Mouse (Mus musculus): Measurements from ENCODE around the gene Egfl7. TPM values are rescaled to one million over a fixed set of nuclear protein-coding genes. Genes with fewer than 3 reads are reported as not detected.

Egfl7 gene
- total RNA-seq, 1 experiment: 104 TPM

DNA sequence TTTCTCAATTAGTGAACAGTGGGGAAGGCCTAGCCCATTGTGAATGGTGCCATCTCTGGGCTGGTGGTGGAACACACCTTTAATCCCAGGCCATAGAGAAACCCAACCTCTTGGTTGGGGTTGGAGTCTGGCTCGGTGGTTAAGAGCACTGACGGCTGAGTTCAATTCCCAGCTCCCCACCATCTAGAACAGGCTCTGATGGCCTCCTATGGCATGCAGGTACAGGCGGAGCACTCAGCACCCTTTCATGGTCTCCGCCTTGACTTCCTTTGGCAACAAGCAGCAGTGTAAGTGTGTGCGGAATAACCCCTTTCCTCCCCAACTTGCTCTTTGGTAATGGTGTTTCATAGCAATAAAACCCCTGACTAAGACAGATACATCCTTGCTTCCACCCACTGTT is 58.8 kb downstream of the Egfl7 start:
- no peaks in the 10 kb centered on the region for H3K9me3 ChIP-seq (ENCODE audit: control insufficient read depth, insufficient read depth, low read depth, low read length)
- H3K9ac ChIP-seq (ENCODE audit: insufficient read depth, low read depth, low read length, poor library complexity, severe bottlenecking): peak overlapping the region; percentile 99
- no peak for TF ChIP-seq MAFK (IDR thresholded peaks at IDR 0.05; ENCODE audit: insufficient read depth, low read depth, low read length)
- TF ChIP-seq CHD2 (IDR thresholded peaks at IDR 0.05; ENCODE audit: low read depth, low read length): no peak
- no peak for TF ChIP-seq ZC3H11A (IDR thresholded peaks at IDR 0.05; ENCODE audit: borderline replicate concordance, low read depth, low read length)
- TF ChIP-seq ZNF384 (IDR thresholded peaks at IDR 0.05; ENCODE audit: low read depth, low read length): no peak
- no peak for TF ChIP-seq HCFC1 (IDR thresholded peaks at IDR 0.05; ENCODE audit: borderline replicate concordance, insufficient read depth, low read length)
- in situ Hi-C loops (cut with MboI; ENCODE audit: low sequenced_read_pairs in 2 of 2, unreplicated experiment in 2 of 2): no loop called here
- peaks cover 0 to 15% of the 10 kb centered on the region in 2 experiments; a peak in 1 of 4 replicates for H3K4me1 ChIP-seq (ENCODE audit: control insufficient read depth in 2 of 2, insufficient read depth in 2 of 2, low read length in 2 of 2, poor library complexity in 1 of 2)
- peak overlapping the region; percentile 73; the same call in 1 of the 2 replicates for H3K27ac ChIP-seq (ENCODE audit: insufficient read depth, low read depth, low read length, poor library complexity, severe bottlenecking)
- H3K4me3 ChIP-seq (ENCODE audit: insufficient read depth in 1 of 2, low read depth in 1 of 2, low read length in 2 of 2, poor library complexity in 1 of 2, severe bottlenecking in 1 of 2): peak overlapping the region; percentile 86 to 89
- DNase-seq (ENCODE audit: low read depth, low spot score): no peak
- H3K36me3 ChIP-seq (ENCODE audit: control insufficient read depth, insufficient read depth, low read length, poor library complexity, severe bottlenecking): peaks cover 49% of the 10 kb centered on the region

DNA sequence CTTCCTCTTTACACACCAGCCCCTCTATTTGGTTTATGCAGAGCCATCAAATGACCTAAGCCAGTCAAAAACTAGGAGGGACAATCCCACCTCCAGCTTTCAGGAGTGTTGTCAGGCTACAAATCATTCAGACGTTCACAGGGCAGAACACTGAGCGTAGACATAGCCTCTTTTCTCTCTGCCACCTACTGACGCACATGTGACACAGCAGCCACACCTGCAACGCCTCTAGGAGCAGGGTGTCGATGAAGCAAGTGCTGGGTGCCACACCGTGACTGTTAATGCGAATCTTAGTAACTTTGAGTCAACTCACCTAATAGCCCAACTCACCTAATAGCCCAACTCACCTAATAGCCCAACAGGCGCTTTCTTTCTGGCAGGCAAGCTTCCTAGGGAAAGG is 59.3 kb downstream of the Egfl7 start:
- H3K4me1 ChIP-seq (ENCODE audit: control insufficient read depth in 2 of 2, insufficient read depth in 2 of 2, low read length in 2 of 2, poor library complexity in 1 of 2): peaks cover 1 to 18% of the 10 kb centered on the region in 2 experiments; a peak in 1 of 4 replicates
- peak overlapping the region; percentile 73; the same call in 1 of the 2 replicates for H3K27ac ChIP-seq (ENCODE audit: insufficient read depth, low read depth, low read length, poor library complexity, severe bottlenecking)
- H3K9ac ChIP-seq (ENCODE audit: insufficient read depth, low read depth, low read length, poor library complexity, severe bottlenecking): peak overlapping the region; percentile 99
- peaks cover 47% of the 10 kb centered on the region for H3K36me3 ChIP-seq (ENCODE audit: control insufficient read depth, insufficient read depth, low read length, poor library complexity, severe bottlenecking)
- DNase-seq (ENCODE audit: low read depth, low spot score): no peak
- no peak for TF ChIP-seq CHD2 (IDR thresholded peaks at IDR 0.05; ENCODE audit: low read depth, low read length)
- TF ChIP-seq MAFK (IDR thresholded peaks at IDR 0.05; ENCODE audit: insufficient read depth, low read depth, low read length): no peak
- TF ChIP-seq HCFC1 (IDR thresholded peaks at IDR 0.05; ENCODE audit: borderline replicate concordance, insufficient read depth, low read length): no peak; the same call in 1 of the 2 replicates
- TF ChIP-seq ZNF384 (IDR thresholded peaks at IDR 0.05; ENCODE audit: low read depth, low read length): no peak
- no peak for TF ChIP-seq ZC3H11A (IDR thresholded peaks at IDR 0.05; ENCODE audit: borderline replicate concordance, low read depth, low read length)
- in situ Hi-C loops (cut with MboI; ENCODE audit: low sequenced_read_pairs in 2 of 2, unreplicated experiment in 2 of 2): no loop called here
- peak overlapping the region; percentile 86 to 89 for H3K4me3 ChIP-seq (ENCODE audit: insufficient read depth in 1 of 2, low read depth in 1 of 2, low read length in 2 of 2, poor library complexity in 1 of 2, severe bottlenecking in 1 of 2)
- no peaks in the 10 kb centered on the region for H3K9me3 ChIP-seq (ENCODE audit: control insufficient read depth, insufficient read depth, low read depth, low read length)

DNA sequence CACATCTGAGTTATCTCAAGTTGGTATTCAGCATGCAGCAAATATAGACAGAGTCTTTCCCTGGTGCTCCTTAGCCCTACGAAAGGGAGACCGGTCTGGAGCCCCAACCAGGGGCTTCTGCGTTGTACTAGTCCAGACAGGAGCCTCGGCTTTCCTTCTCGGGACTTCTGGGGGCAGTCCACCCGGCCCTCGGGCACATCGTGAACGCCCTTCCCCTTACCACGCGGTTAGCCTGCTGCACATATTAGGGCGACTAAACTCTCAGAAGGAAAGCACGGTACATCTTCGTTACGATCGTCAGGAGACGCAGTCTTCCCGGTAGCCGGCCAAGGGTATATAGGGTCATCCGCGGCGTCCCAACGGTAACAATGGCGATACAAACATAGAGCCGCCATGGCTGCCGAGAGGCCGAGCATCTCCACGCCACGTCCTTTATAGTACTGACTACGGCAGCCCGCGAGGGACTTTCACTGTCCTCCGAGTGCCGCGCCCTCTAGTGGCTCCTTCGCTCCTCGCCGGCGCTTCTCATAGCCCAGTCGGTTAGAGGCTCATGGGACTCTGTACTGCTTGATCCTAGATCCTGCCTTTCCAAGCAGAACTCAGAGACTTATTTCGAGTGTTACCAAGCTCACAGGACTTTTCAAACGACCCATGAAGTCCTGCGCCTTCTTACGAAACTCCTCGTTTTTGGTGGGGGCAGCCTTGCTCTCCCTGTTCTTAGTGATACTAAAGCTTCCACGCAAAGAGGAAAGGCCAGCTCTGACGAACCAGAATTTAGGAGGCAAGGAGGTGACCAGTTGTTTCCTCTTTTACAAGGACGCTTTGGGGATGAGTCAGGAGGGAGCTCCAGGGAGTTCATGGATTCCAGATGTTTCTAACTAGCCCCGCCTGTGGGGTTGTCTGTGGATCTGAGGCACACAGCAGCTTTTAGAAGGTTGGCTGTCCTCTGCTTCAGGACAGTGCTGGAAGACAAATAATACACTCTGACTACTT is 60.3 kb downstream of the Egfl7 start:
- TF ChIP-seq HCFC1 (IDR thresholded peaks at IDR 0.05; ENCODE audit: borderline replicate concordance, insufficient read depth, low read length) (peak; percentile 78), MAFK (IDR thresholded peaks at IDR 0.05; ENCODE audit: insufficient read depth, low read depth, low read length) (0 out of 2 replicates have a peak, but pooled peaks have one; percentile 17), CHD2 (IDR thresholded peaks at IDR 0.05; ENCODE audit: low read depth, low read length) (no peak), ZNF384 (IDR thresholded peaks at IDR 0.05; ENCODE audit: low read depth, low read length) (no peak), ZC3H11A (IDR thresholded peaks at IDR 0.05; ENCODE audit: borderline replicate concordance, low read depth, low read length) (0 out of 2 replicates have a peak, but pooled peaks have one; percentile 26)
- H3K27ac ChIP-seq (ENCODE audit: insufficient read depth, low read depth, low read length, poor library complexity, severe bottlenecking): peak overlapping the region; percentile 73

DNA sequence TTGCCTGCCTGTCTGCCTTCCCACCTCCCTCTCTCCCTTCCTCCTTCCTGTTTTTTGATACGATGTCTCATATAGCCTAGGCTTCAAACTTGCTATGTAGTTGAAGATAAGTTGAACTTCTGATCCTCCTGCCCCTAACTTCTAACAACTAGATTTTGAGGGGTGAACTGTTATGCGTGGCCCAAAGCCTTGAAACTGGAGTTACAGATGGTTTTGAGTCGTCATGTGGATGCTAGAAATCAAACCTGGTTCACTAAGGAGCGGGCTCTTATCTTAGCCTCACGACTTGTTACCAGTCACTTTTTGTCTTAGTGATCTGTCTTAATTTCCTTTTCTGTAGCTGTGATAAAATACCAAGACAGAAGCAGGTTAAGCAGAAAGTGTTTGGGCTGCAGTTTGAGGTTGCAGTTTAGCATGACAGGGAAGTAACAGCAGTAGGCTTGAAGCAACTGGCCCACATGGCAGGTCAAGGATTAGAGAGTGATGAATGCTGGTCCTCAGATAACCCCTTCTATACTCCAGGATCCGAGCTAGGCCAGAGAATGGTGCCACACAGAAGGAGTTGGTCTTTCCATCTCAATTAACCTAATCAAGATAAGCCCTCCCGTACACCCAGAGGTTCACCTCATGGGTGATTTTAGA is 61.3 kb downstream of the Egfl7 start:
- in situ Hi-C loops (cut with MboI; ENCODE audit: low sequenced_read_pairs in 2 of 2, unreplicated experiment in 2 of 2): no loop called here
- Histone ChIP-seq H3K27ac (ENCODE audit: insufficient read depth, low read depth, low read length, poor library complexity, severe bottlenecking) (no peak overlapping the region), H3K4me3 (ENCODE audit: insufficient read depth in 1 of 2, low read depth in 1 of 2, low read length in 2 of 2, poor library complexity in 1 of 2, severe bottlenecking in 1 of 2) (no peak overlapping the region)

More for the DNA sequence above, 60.3 kb downstream of the Egfl7 start:
- peak; percentile 95 for DNase-seq (ENCODE audit: low read depth, low spot score)
- Histone ChIP-seq H3K4me3 (ENCODE audit: insufficient read depth in 1 of 2, low read depth in 1 of 2, low read length in 2 of 2, poor library complexity in 1 of 2, severe bottlenecking in 1 of 2) (peak overlapping the region; percentile 86 to 89), H3K36me3 (ENCODE audit: control insufficient read depth, insufficient read depth, low read length, poor library complexity, severe bottlenecking) (peaks cover 39% of the 10 kb centered on the region), H3K4me1 (ENCODE audit: control insufficient read depth in 2 of 2, insufficient read depth in 2 of 2, low read length in 2 of 2, poor library complexity in 1 of 2) (peaks cover 5 to 24% of the 10 kb centered on the region in 2 experiments; a peak in 2 of 4 replicates), H3K9me3 (ENCODE audit: control insufficient read depth, insufficient read depth, low read depth, low read length) (no peaks in the 10 kb centered on the region), H3K9ac (ENCODE audit: insufficient read depth, low read depth, low read length, poor library complexity, severe bottlenecking) (peak overlapping the region; percentile 99)
- in situ Hi-C loops (cut with MboI; ENCODE audit: low sequenced_read_pairs in 2 of 2, unreplicated experiment in 2 of 2): no loop called here

More for the DNA sequence above, 61.3 kb downstream of the Egfl7 start:
- DNase-seq (ENCODE audit: low read depth, low spot score): no peak
- no peak for TF ChIP-seq MAFK (IDR thresholded peaks at IDR 0.05; ENCODE audit: insufficient read depth, low read depth, low read length)
- TF ChIP-seq ZNF384 (IDR thresholded peaks at IDR 0.05; ENCODE audit: low read depth, low read length): no peak
- no peak overlapping the region for H3K9ac ChIP-seq (ENCODE audit: insufficient read depth, low read depth, low read length, poor library complexity, severe bottlenecking)
- H3K4me1 ChIP-seq (ENCODE audit: control insufficient read depth in 2 of 2, insufficient read depth in 2 of 2, low read length in 2 of 2, poor library complexity in 1 of 2): peaks cover 5 to 21% of the 10 kb centered on the region in 2 experiments; a peak in 2 of 4 replicates
- no peaks in the 10 kb centered on the region for H3K9me3 ChIP-seq (ENCODE audit: control insufficient read depth, insufficient read depth, low read depth, low read length)
- peaks cover 30% of the 10 kb centered on the region for H3K36me3 ChIP-seq (ENCODE audit: control insufficient read depth, insufficient read depth, low read length, poor library complexity, severe bottlenecking)

Other genes starting within 250 kb of the Egfl7 start
- 6.8 and 8.0 TPM in 2 replicates for gene Dnlz, start 227.9 kb upstream of the Egfl7 start, total RNA-seq (2012; rRNA removed)
- 0.76 and 1.6 TPM in 2 replicates for gene Card9, start 219.1 kb upstream of the Egfl7 start, total RNA-seq (2012; rRNA removed)
- gene Snapc4, start 199.4 kb upstream of the Egfl7 start, total RNA-seq (2012; rRNA removed): 79.2 and 128 TPM in 2 replicates
- gene Entr1, start 190.7 kb upstream of the Egfl7 start, total RNA-seq (2012; rRNA removed): 87.8 and 90.4 TPM in 2 replicates
- 133 and 149 TPM in 2 replicates for gene Pmpca, start 190.7 kb upstream of the Egfl7 start, total RNA-seq (2012; rRNA removed)
- 10.4 and 13.6 TPM in 2 replicates for gene Inpp5e, start 170.8 kb upstream of the Egfl7 start, total RNA-seq (2012; rRNA removed)
- gene Sec16a, start 134.8 kb upstream of the Egfl7 start, total RNA-seq (2012; rRNA removed): 47.3 and 62.5 TPM in 2 replicates
- gene Notch1, start 63.4 kb upstream of the Egfl7 start, total RNA-seq (2012; rRNA removed): 34.9 and 77.8 TPM in 2 replicates
- not detected in 2 replicates for gene Gm20532, start 6.6 kb downstream of the Egfl7 start, total RNA-seq (2012; rRNA removed)
- gene Agpat2, start 24.4 kb downstream of the Egfl7 start, total RNA-seq (2012; rRNA removed): 60.4 and 88.2 TPM in 2 replicates
- 24.6 and 46.6 TPM in 2 replicates for gene Fam69b, start 48.4 kb downstream of the Egfl7 start, total RNA-seq (2012; rRNA removed)
- not detected in 2 replicates for gene Lcn4, start 91.3 kb downstream of the Egfl7 start, total RNA-seq (2012; rRNA removed)